Mouse (Mus musculus) urinary bladder, postnatal 36 days (tissue): Measurements from ENCODE around the gene Rnf145.
"Not testable (repeated sequence)": the region's sequence is repeated elsewhere in the genome, so short reads cannot be mapped to it uniquely, and the experiment has no call there.

Source experiments
- DNase-seq, 2 experiments: peaks; one replicate each; pipeline ENCODE4 v3.0.0; 2022; ENCODE audit warnings: low spot score in 2 of 2, mixed read lengths in 1 of 2

The Rnf145 gene

GRCm38 (mm10) chr11:44562389-44563135 is 43.8 kb downstream of the Rnf145 start:
- no peak for DNase-seq

GRCm38 (mm10) chr11:44564245-44564864 is 45.6 kb downstream of the Rnf145 start:
- no peak for DNase-seq

DNA sequence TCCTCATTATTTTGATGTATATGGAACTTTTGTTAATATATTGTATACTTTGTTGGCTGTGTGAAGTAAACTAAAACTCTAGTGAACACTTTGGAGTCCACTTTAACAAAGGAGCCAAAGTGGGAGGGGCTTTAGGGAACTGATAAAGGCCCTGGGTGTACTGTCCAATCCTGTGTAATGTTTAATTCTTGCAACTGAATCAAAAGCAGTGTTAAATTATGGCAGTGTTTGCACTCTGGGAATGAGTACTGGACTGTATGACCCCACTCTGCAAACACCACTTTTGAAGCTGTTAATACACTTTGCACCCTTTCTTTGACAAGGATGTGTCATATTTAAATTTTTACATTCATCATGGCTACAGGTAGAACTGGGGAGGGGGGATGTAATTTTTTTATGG is 46.2 kb downstream of the Rnf145 start:
- no peak for DNase-seq

DNA sequence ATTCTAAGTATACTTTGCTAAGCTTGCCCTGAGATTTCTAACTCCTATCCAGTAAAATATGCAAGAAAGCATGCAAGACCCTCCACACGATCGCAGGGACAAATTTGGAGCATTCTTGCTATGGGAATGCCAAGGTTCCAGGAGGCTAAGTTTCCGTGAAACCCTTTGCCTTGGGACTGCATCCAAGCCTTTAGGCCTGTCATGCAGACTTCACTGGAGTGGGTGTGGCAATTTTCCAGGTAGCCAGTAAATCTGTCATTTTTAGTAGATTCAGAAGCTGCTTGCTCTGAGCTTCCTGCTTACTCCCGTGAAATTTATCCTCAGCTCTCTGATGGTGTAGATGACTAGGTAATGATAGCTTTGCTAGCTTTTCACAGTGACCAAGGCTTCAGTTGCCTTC is 51.6 kb downstream of the Rnf145 start:
- not testable (repeated sequence) for DNase-seq

DNA sequence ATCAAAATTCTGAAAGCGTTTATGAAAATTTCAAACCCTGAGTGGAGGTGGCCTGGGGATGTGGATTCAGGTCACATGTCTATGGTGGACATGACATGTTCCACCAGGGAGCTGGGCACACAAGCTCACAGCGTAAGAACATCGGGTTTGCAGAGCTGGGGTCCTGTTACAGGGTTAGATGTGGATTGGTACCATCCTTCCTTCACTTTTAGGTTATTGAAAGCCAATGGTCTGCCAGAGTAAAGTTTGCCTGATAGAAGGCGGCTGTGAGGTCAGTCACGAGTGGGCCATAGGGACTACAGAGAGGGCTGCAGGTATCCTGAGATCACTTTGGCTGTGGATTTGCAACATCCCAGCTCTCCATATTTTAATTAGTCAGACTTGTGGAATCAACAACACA is 54.0 kb downstream of the Rnf145 start:
- no peak for DNase-seq

- DNase-seq = no peak
Measured at GRCm38 (mm10) chr11:44573396-44573795, 54.6 kb downstream of the Rnf145 start.

- DNase-seq = no peak
Measured at GRCm38 (mm10) chr11:44574391-44574790, 55.6 kb downstream of the Rnf145 start.

DNA sequence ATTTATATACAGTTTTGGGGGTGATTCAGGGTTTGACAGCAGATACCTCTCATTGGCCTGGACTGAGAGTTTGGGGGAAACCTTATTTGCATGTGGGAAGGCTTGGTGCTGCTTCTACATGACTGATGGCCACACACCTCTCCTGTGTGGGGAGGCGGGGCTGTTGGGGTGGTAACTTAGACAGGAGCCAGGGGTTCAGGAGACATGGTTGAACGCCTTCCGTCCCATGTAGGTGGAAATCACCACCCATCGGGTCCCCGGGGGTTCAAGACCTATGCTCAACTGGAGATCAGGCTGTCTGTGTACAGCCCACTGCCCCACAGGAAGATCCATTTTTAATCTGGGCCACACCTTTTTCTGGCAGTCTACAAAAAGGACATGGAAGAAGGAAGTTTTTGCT is 56.1 kb downstream of the Rnf145 start:
- no peak for DNase-seq

DNA sequence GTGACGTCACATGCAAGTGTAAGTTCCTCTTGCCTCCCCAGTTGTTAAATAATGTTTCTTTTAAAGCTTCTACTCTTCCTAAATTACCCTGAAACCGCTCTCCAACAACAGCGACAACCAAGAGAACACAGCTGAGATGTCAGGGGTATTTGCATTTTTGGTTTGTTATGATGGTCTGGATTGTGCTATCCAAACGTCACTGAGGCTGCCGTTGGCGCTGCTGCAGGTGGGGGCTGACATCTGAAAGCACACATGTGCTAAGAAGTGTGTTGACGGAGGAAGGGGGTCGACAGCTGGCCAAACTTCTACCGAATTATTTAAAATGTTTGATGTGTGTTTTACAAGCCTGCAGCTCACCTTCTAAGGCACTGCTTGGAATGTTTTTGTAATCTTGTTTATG is 59.1 kb downstream of the Rnf145 start:
- no peak for DNase-seq

DNA sequence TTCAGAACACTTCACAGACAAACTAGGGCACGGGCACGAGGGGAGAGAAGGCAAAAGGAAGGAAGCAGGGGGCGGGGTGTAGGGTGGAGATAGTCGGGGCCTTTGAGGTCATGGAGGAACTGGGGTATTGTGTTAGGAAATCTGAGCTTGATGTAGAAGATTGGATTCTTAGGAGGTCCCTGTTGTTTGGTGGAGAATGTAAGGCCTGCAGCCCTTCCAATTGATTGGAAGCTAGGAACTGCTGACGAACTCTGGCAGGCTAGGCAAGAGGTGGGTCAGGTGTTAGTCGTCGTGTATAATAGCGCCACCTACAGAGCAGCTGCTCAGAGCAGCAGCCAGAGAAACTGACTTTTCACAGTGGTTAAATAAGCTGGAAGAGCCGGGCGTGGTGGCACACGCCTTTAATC is 62.5 kb downstream of the Rnf145 start:
- peak; percentile 10 to 24 for DNase-seq

- peak; percentile 35 to 53 for DNase-seq
Measured at GRCm38 (mm10) chr11:44586047-44586696, 67.4 kb downstream of the Rnf145 start.

GRCm38 (mm10) chr11:44593016-44593415 is 74.3 kb downstream of the Rnf145 start:
- no peak for DNase-seq

DNA sequence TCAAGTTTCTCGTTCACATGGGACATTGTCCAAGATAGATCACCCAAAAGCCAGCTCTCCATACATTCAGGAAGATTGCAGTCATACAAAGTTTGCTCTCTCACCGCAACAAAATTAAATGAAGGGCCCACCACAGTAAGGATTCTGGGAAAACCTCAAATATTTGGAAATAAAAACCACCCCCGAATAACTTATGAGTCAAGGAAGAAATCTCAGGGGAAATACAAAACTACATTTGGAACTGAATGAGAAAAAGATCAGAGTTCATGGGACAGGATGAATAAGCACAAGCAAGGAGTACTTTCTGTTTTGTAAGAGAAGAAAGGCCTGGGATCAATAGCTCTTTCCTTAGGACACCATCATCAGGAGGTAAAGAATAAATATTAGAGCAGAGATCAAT is 76.0 kb downstream of the Rnf145 start:
- no peak for DNase-seq

DNA sequence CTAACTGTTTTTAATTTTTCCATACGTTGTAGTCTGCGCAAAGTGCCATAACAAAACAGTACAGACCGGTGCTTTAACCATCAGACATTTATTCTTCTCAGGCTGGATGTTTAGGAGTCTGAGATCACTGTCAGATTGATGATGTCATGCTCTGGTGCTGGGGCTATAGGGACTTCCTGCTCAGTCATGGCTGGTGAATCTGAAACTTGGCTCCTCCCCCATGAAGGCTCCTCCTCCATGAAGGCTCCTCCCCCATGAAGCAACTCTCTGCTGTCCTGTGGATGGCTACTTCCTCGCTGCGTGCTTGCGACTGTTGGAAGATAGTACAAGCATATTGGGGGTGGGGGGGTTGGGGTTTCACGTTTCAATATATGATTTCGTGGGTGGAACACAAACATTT is 88.1 kb downstream of the Rnf145 start:
- no peak for DNase-seq

- no peak for DNase-seq
Measured at GRCm38 (mm10) chr11:44608646-44609045, 89.9 kb downstream of the Rnf145 start.

DNA sequence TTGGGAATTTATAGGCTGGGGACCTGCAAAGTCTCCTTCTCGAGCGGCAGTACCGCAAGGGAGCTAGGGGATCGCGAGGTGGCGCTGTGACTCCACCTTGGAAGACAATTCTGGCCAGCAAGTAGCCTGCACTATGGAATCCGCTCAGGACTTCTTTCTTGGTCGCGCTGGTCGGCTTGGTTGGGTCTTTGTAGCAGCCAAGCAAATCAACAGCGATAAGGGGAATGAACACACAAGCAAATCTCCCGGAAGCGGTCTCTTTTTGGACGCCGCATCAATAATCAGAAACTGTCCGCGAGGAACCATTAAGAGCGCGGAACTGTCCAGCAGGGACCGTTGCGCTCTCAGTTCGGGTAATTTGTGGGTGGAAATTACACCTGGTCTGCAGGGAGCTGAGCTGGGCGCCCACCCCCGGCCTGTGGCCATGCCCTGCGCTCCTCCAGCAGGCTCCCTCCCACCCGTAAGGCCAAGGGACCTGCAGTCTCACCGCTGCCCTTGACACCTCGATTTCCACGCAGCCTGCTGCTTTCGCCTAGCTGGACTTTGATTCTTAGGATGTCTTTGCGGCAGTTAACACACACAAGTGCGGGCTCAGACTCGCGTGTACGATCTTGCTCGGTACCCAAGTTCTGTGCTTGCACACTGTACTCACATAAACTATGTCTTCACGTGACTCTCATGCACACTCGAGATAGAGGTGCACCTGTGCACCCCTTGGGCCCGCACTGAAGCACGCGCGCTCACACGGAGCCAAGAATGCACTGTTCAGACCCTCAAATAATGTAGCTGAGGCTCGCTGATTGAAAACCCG is 92.4 kb downstream of the Rnf145 start:
- peak; percentile 75 to 88 for DNase-seq

DNA sequence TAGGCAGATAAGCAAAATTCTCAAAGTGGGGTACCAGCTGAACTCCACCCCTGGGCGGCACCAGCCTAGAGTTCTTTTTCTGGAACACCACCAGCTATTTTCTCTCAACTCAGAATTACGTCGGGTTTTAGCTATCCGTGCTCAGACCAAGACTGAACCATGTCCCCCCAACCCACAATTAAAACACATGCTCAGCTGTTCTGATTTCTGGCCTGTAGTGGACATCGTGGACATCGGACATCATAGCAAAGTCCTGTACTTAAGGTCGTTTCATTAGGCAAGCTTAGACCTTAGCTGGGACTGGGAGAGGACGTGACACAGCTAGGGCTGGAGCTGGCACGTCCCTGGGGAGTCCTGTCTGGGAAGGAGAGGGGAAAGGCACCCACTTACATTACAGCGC is 93.4 kb downstream of the Rnf145 start:
- DNase-seq = no peak

DNA sequence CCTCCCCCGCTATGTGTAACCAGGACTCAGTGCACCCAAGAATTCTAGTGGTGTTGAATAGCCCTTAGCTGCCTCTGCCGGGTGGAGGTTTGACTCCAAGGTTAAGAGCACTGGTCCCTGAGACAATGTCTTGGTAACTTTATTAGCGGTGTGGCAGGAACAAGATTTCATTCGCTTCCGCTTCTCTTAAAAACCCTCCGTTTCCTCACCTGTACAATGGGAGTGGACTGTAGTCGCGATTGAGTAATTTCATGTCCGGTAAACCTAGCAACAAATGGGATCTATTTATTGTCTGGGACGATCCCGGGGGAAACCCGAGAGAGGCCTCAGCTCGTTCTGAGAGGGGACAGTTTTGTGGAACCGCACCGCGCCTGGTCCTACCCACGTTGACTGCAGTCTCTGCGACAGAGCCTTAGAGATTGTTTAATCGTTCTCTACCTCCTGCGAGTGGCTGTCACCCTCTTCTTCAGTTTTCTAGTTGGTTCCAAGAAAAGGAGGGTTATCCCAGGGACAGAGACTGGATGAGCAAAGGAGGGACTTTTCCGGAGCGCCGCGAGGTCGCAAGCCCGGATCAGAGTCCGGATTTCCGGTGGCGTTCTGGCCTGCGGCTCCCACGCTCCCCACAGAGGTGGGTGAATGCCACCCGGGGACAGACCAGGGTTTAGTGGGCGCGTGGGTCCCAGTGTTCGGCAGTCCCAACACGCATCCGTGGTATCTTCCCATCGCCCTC is 94.1 kb downstream of the Rnf145 start:
- DNase-seq = no peak

- no peak for DNase-seq
Measured at GRCm38 (mm10) chr11:44613411-44614180, 94.8 kb downstream of the Rnf145 start.
